Mouse (Mus musculus) hindbrain, embryonic 16.5 days (tissue): ENCODE results near the gene Zfp74. TPM values are rescaled to one million over a fixed set of nuclear protein-coding genes. Genes with fewer than 3 reads are reported as not detected.

Experiments
- ATAC-seq: fragments of 200-750 bp; cut with Nextera tagmentation; 2 replicates; pipeline ENCODE4 v1.8.0; 2017; ENCODE audit warnings: moderate TSS enrichment, moderate library complexity
- H3K27ac ChIP-seq: fragments of 300-500 bp; sonication (generic); 2 replicates; pipeline ENCODE4 v1.5.1; 2014; ENCODE audit warnings: low read depth, mild to moderate bottlenecking, control low read depth, low read length, moderate library complexity
- H3K27me3 ChIP-seq: fragments of 300-500 bp; sonication (generic); replicated peaks from 2 replicates; pipeline ENCODE4 v1.6.1; 2014; ENCODE audit warnings: low read length; ENCODE audit not compliant: control insufficient read depth, insufficient read depth
- H3K36me3 ChIP-seq: fragments of 300-500 bp; sonication (generic); 2 replicates; pipeline ENCODE4 v1.6.1; 2014; ENCODE audit warnings: mild to moderate bottlenecking, low read length, moderate library complexity, mixed read lengths; ENCODE audit not compliant: control insufficient read depth, insufficient read depth
- H3K4me1 ChIP-seq: fragments of 300-500 bp; sonication (generic); 2 replicates; pipeline ENCODE4 v1.6.1; 2014; ENCODE audit warnings: low read depth, low read length; ENCODE audit not compliant: control insufficient read depth, insufficient read depth
- H3K4me2 ChIP-seq: fragments of 300-500 bp; sonication (generic); 2 replicates; pipeline ENCODE4 v1.6.1; 2014; ENCODE audit warnings: mild to moderate bottlenecking, low read length, control low read depth, moderate library complexity
- H3K4me3 ChIP-seq: fragments of 300-500 bp; sonication (generic); 2 replicates; pipeline ENCODE4 v1.5.1; 2014; ENCODE audit warnings: mild to moderate bottlenecking, low read length, control low read depth, moderate library complexity
- H3K9ac ChIP-seq: fragments of 300-500 bp; sonication (generic); 2 replicates; pipeline ENCODE4 v1.6.1; 2014; ENCODE audit warnings: low read depth, mild to moderate bottlenecking, control low read depth, low read length, moderate library complexity
- H3K9me3 ChIP-seq: fragments of 300-500 bp; sonication (generic); 2 replicates; pipeline ENCODE4 v1.6.1; 2014; ENCODE audit warnings: mild to moderate bottlenecking, low read length, moderate library complexity; ENCODE audit not compliant: control insufficient read depth
- WGBS: fragments of 180-500 bp; shearing (Covaris S2); extraction: QIAGEN DNeasy Blood & Tissue Kit; methylation state at CpG from one replicate; pipeline ENCODE4 v1.1.7; 2014; 5-methylcytosine and 5-hydroxymethylcytosine counted together
- polyA plus RNA-seq: library from polyadenylated mRNA; unstranded; fragments of >200 nt; fragmentation: Nextera tagmentation; extraction: Ambion mirVana; gene quantifications from 2 replicates; pipeline ENCODE4 v1.2.1, GENCODE M21; 2015

Zfp74 gene
- polyA plus RNA-seq, 1 experiment from 2014 or later = 23.3 TPM

DNA sequence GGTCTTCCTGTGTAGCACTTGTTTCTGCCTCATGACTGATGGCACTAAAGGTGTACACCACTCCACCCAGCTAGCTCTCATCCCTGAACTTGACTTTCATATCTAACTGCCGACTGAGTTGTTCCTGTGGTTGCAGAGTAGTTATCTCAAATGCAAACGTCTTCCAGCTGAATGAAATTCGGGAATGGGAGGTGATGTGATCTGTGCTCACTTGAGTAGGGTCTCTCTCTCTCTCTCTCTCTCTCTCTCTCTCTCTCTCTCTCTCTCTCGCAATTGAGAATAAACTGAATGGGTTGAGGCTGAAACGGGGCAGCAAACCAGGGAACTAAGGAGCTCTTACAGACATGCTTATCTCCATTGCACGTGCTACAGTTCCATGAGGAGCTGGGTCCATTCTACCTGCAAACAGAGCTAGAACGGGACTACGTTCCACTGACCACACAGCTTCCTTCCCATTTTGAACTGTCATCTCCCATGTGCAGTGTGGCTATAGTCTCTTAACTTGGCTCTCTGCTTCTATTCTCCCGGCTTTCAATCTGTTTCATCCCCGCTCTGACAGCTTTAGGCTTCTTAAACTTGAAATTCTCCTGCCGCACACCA lies 4.3 kb upstream of the Zfp74 start:
- no peak for ATAC-seq
- H3K9ac ChIP-seq = no peak overlapping the region
- 88% methylated on average over 11 of the region's 11 CpGs for WGBS

DNA sequence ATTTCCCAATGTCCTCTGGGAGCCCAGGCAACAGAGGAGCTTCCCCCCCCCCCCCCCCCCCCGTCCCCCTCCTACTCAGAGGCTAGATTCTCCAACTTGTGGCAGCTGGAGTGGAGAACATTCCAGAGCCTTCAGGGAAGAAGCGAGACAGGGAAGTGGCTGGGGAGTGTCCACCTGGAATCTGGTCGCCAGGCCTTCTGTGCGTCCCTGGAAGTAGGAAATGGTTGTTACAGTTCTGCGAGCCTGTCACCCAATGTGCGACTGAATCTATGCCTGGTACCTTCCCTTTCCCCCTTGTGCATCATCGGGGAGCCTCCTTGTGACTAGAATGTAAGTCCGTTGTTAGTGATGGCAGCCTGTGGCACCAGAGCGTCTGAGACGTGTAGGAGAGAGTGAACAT lies 2.4 kb upstream of the Zfp74 start:
- H3K27me3 ChIP-seq = no peaks in the 10 kb centered on the region
- H3K9me3 ChIP-seq = no peaks in the 10 kb centered on the region
- 75% methylated on average over 9 of the region's 10 CpGs for WGBS
- H3K4me2 ChIP-seq = no peak overlapping the region
- no peaks in the 10 kb centered on the region for H3K4me1 ChIP-seq
- no peak overlapping the region for H3K27ac ChIP-seq
- no peak overlapping the region for H3K4me3 ChIP-seq
- no peaks in the 10 kb centered on the region for H3K36me3 ChIP-seq
- H3K9ac ChIP-seq = no peak overlapping the region
- no peak for ATAC-seq

More for the DNA sequence above, 4.3 kb upstream of the Zfp74 start:
- Histone ChIP-seq H3K9me3 (no peaks in the 10 kb centered on the region), H3K27ac (no peak overlapping the region), H3K4me2 (no peak overlapping the region), H3K27me3 (no peaks in the 10 kb centered on the region), H3K4me3 (no peak overlapping the region), H3K36me3 (no peaks in the 10 kb centered on the region), H3K4me1 (no peaks in the 10 kb centered on the region)

DNA sequence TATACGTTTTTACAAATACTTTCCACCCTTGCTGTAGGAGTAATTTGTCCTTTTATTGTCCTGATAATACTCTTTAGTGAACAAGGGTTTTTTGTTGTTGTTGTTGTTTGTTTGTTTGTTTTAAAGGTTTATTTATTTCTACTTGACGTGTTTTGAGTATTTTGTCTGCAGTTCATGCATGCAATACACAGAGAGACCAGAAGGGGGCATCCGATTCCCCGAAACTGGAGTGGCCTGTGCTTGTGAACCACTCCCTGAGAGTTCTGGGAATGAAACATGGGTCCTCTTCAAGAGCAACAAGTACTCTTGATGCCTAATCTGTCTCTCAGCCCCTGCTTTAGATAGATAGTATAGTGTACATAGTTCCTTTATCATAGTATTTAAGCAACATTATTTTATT lies 842 bp upstream of the Zfp74 start:
- H3K4me2 ChIP-seq = peak overlapping the region; percentile 71
- no peaks in the 10 kb centered on the region for H3K9me3 ChIP-seq
- no peak overlapping the region; the same call in 1 of the 2 replicates for H3K4me3 ChIP-seq
- H3K4me1 ChIP-seq = no peaks in the 10 kb centered on the region
- H3K36me3 ChIP-seq = peaks cover 8% of the 10 kb centered on the region; the same call in 1 of the 2 replicates
- ATAC-seq = no peak
- WGBS = 22% methylated on average over 4 of the region's 4 CpGs
- H3K27me3 ChIP-seq = no peaks in the 10 kb centered on the region
- no peak overlapping the region for H3K27ac ChIP-seq
- H3K9ac ChIP-seq = no peak overlapping the region

- H3K36me3 ChIP-seq = peaks cover 10% of the 10 kb centered on the region; the same call in 1 of the 2 replicates
- peak overlapping the region; percentile 66 for H3K4me3 ChIP-seq
- no peak for ATAC-seq
- H3K9me3 ChIP-seq = no peaks in the 10 kb centered on the region
- peak overlapping the region; percentile 98 for H3K9ac ChIP-seq
- H3K27ac ChIP-seq = peak overlapping the region; percentile 93
- 36% methylated on average over 10 of the region's 10 CpGs for WGBS
- no peaks in the 10 kb centered on the region for H3K27me3 ChIP-seq
- H3K4me2 ChIP-seq = peak overlapping the region; percentile 71
- no peaks in the 10 kb centered on the region for H3K4me1 ChIP-seq
Measured at GRCm38 (mm10) chr7:29953086-29953485, 803 bp downstream of the Zfp74 start.

DNA sequence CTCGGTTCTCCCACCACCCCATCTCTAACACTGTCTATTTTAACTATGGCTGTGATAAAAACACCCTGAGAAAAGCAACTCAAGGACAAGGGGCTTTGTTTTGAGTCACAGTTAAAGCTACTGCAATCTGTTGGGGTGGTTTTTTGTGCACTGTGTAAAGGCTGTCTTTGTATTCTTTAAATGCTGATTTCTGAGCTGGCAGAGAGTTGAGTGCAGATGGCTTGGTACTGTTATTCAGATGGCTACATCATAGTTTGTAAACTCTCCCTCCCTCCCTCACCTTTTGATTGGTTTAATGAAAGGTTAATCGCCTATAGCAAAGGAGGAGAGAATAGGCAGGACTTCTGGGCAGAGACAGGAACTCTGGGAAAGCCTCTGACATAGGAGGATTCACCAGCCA lies 9.7 kb downstream of the Zfp74 start:
- Histone ChIP-seq H3K36me3 (peaks cover 8% of the 10 kb centered on the region), H3K4me2 (no peak overlapping the region), H3K27me3 (no peaks in the 10 kb centered on the region), H3K4me3 (no peak overlapping the region), H3K9ac (no peak overlapping the region), H3K9me3 (no peaks in the 10 kb centered on the region), H3K4me1 (no peaks in the 10 kb centered on the region), H3K27ac (no peak overlapping the region)
- 60% methylated on average over 2 of the region's 2 CpGs for WGBS
- ATAC-seq = no peak

- no peak overlapping the region for H3K4me2 ChIP-seq
- 75% methylated on average over 2 of the region's 2 CpGs for WGBS
- no peak overlapping the region for H3K27ac ChIP-seq
Measured at GRCm38 (mm10) chr7:29943720-29944119, 10.2 kb downstream of the Zfp74 start.

GRCm38 (mm10) chr7:29942740-29943139 lies 11.1 kb downstream of the Zfp74 start:
- ATAC-seq = no peak
- WGBS = 42% methylated on average over 2 of the region's 2 CpGs
- no peak overlapping the region for H3K4me3 ChIP-seq
- H3K9ac ChIP-seq = no peak overlapping the region
- no peaks in the 10 kb centered on the region for H3K27me3 ChIP-seq
- H3K36me3 ChIP-seq = peaks cover 10% of the 10 kb centered on the region
- no peaks in the 10 kb centered on the region for H3K9me3 ChIP-seq
- no peak overlapping the region for H3K27ac ChIP-seq
- no peak overlapping the region for H3K4me2 ChIP-seq
- no peaks in the 10 kb centered on the region for H3K4me1 ChIP-seq

More at GRCm38 (mm10) chr7:29943720-29944119, 10.2 kb downstream of the Zfp74 start:
- no peaks in the 10 kb centered on the region for H3K27me3 ChIP-seq
- no peaks in the 10 kb centered on the region for H3K4me1 ChIP-seq
- no peaks in the 10 kb centered on the region for H3K9me3 ChIP-seq
- H3K36me3 ChIP-seq = peaks cover 8% of the 10 kb centered on the region
- H3K9ac ChIP-seq = no peak overlapping the region
- ATAC-seq = no peak
- no peak overlapping the region for H3K4me3 ChIP-seq

DNA sequence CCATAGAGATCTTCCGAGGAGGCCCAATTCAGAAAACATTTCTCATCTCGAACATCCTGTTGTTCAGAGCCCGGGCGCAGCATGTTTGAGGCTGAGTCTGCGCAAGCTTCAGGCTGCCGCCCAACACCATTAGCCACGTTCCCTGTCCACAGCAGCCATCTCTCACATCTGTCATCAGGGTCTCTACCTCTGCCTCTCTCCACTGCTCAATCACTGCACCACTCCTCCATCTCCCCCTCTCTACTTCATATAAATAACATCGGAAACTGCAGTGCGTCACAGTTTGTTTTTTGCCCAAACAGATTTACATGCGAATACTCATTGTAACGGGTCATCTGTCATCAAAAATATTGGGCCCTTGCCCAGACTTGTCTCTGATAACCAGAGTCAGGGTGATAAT lies 12.9 kb downstream of the Zfp74 start:
- Histone ChIP-seq H3K4me3 (no peak overlapping the region), H3K36me3 (peaks cover 24% of the 10 kb centered on the region), H3K4me2 (no peak overlapping the region), H3K4me1 (no peaks in the 10 kb centered on the region), H3K27ac (no peak overlapping the region), H3K9me3 (no peaks in the 10 kb centered on the region), H3K27me3 (no peaks in the 10 kb centered on the region), H3K9ac (no peak overlapping the region)
- WGBS = 76% methylated on average over 11 of the region's 11 CpGs
- no peak for ATAC-seq

GRCm38 (mm10) chr7:29938856-29939255 lies 15.0 kb downstream of the Zfp74 start:
- Histone ChIP-seq H3K27me3 (no peaks in the 10 kb centered on the region), H3K4me1 (no peaks in the 10 kb centered on the region), H3K4me2 (no peak overlapping the region), H3K9me3 (no peaks in the 10 kb centered on the region), H3K36me3 (peaks cover 44% of the 10 kb centered on the region), H3K4me3 (no peak overlapping the region), H3K27ac (no peak overlapping the region), H3K9ac (no peak overlapping the region)
- WGBS = 80% methylated on average over 6 of the region's 6 CpGs
- no peak for ATAC-seq
